Mouse (Mus musculus): ENCODE results near the gene Kif17.

DNA sequence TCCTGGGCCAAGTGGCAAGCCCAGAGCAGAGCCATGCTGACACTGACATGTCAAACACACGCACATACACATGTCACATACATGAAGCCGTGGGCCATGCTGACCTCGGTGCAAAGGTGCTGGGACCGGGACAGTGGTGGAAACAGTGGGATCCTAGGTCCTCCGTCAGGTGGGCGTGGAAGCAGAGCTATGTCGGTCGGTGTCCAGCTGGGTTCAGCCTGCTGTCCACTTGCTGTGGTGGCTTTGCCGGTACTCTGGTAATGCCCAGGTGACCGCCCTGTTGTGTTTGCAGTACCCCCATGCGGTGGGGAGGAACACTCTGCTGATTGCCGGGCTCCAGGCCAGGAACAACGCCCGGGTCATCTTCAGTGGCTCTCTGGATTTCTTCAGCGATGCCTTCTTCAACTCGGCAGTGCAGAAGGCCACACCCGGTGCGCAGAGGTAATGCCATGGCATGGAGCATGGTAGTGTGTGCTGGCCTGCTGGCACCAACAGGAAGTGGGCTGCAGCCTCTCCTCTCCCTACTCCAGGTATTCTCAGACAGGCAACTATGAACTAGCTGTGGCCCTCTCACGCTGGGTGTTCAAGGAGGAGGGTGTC is 60.2 kb downstream of the Kif17 start:
- no peak for TF ChIP-seq CTCF (IDR thresholded peaks at IDR 0.05)
- TF ChIP-seq EP300 (IDR thresholded peaks at IDR 0.05), result no peak

Measured in lung, postnatal 0 days (tissue).